Mouse (Mus musculus): ENCODE data around the gene Agpat1. TPM values are rescaled to one million over a fixed set of nuclear protein-coding genes. Genes with fewer than 3 reads are reported as not detected.

The Agpat1 gene
- total RNA-seq, 2 experiments from 2014 or later: 162 to 175 TPM

GRCm38 (mm10) chr17:34652546-34652945 lies 48.5 kb downstream of the Agpat1 start:
- peak in 1 of 2 experiments; percentile 39 for DNase-seq (ENCODE audit: low spot score in 2 of 2)

GRCm38 (mm10) chr17:34652985-34653384 lies 48.9 kb downstream of the Agpat1 start:
- no peak for DNase-seq (ENCODE audit: low spot score in 2 of 2)

GRCm38 (mm10) chr17:34653746-34654285 lies 49.8 kb downstream of the Agpat1 start:
- peak in 1 of 2 experiments; percentile 70 for DNase-seq (ENCODE audit: low spot score in 2 of 2)

- DNase-seq (ENCODE audit: low spot score in 2 of 2): no peak
These were observed 50.3 kb downstream of the Agpat1 start for GRCm38 (mm10) chr17:34654392-34654791.

- peak in 1 of 2 experiments; percentile 3 for DNase-seq (ENCODE audit: low spot score in 2 of 2)
These were observed 51.1 kb downstream of the Agpat1 start for GRCm38 (mm10) chr17:34655160-34655559.

GRCm38 (mm10) chr17:34655581-34655991 lies 51.5 kb downstream of the Agpat1 start:
- peak in 1 of 2 experiments; percentile 51 for DNase-seq (ENCODE audit: low spot score in 2 of 2)

- no peak for DNase-seq (ENCODE audit: low spot score in 2 of 2)
These were observed 52.6 kb downstream of the Agpat1 start for GRCm38 (mm10) chr17:34656666-34657065.

- DNase-seq (ENCODE audit: low spot score in 2 of 2): no peak
These were observed 53.2 kb downstream of the Agpat1 start for GRCm38 (mm10) chr17:34657271-34657670.

- no peak for DNase-seq (ENCODE audit: low spot score in 2 of 2)
These were observed 54.1 kb downstream of the Agpat1 start for GRCm38 (mm10) chr17:34658145-34658544.

- no peak for DNase-seq (ENCODE audit: low spot score in 2 of 2)
These were observed 54.5 kb downstream of the Agpat1 start for GRCm38 (mm10) chr17:34658591-34658990.

GRCm38 (mm10) chr17:34659181-34659896 lies 55.3 kb downstream of the Agpat1 start:
- DNase-seq (ENCODE audit: low spot score in 2 of 2): no peak

- no peak for DNase-seq (ENCODE audit: low spot score in 2 of 2)
These were observed 55.8 kb downstream of the Agpat1 start for GRCm38 (mm10) chr17:34659897-34660214.

- DNase-seq (ENCODE audit: low spot score in 2 of 2): no peak
These were observed 56.3 kb downstream of the Agpat1 start for GRCm38 (mm10) chr17:34660259-34660820.

GRCm38 (mm10) chr17:34661121-34661591 lies 57.1 kb downstream of the Agpat1 start:
- DNase-seq (ENCODE audit: low spot score in 2 of 2): no peak

- no peak for DNase-seq (ENCODE audit: low spot score in 2 of 2)
These were observed 58.4 kb downstream of the Agpat1 start for GRCm38 (mm10) chr17:34662468-34662867.

GRCm38 (mm10) chr17:34662978-34663377 lies 58.9 kb downstream of the Agpat1 start:
- no peak for DNase-seq (ENCODE audit: low spot score in 2 of 2)

Other genes with a start within 250 kb of the Agpat1 start
- gene Btnl2, start 249.4 kb upstream of the Agpat1 start, total RNA-seq (2021): under 1 TPM; 0.28 to 0.87 TPM
- not detected for gene Btnl1, start 227.1 kb upstream of the Agpat1 start, total RNA-seq (2021)
- gene BC051142, start 205.4 kb upstream of the Agpat1 start, total RNA-seq (2021): 1 to 10 TPM; 2.1 to 4.5 TPM
- not detected for gene Btnl4, start 126.9 kb upstream of the Agpat1 start, total RNA-seq (2021)
- not detected for gene Btnl6, start 86.9 kb upstream of the Agpat1 start, total RNA-seq (2021)
- gene Notch4, start 40.0 kb upstream of the Agpat1 start, total RNA-seq (2021): 1 to 10 TPM; 9.0 TPM
- 1 to 10 TPM; 1.8 to 2.2 TPM for gene Gpsm3, start 14.5 kb upstream of the Agpat1 start, total RNA-seq (2021)
- gene Pbx2, start 13.0 kb upstream of the Agpat1 start, total RNA-seq (2021): 10 to 100 TPM; 67.3 to 69.1 TPM
- gene Ager, start 6.4 kb upstream of the Agpat1 start, total RNA-seq (2021): under 1 TPM; 0.61 to 0.67 TPM
- gene Rnf5, start 572 bp upstream of the Agpat1 start, total RNA-seq (2021): 10 to 100 TPM; 81.8 to 81.9 TPM
- 1 to 10 TPM; 2.0 to 2.4 TPM for gene Egfl8, start 11.7 kb downstream of the Agpat1 start, total RNA-seq (2021)
- 10 to 100 TPM; 47.9 to 49.3 TPM for gene Ppt2, start 24.2 kb downstream of the Agpat1 start, total RNA-seq (2021)
- gene Prrt1, start 25.3 kb downstream of the Agpat1 start, total RNA-seq (2021): 100 to 1,000 TPM; 265 to 276 TPM
- gene Fkbpl, start 40.5 kb downstream of the Agpat1 start, total RNA-seq (2021): 10 to 100 TPM; 16.6 to 18.0 TPM
- 10 to 100 TPM; 83.4 to 95.0 TPM for gene Atf6b, start 42.9 kb downstream of the Agpat1 start, total RNA-seq (2021)
- gene Tnxb, start 66.3 kb downstream of the Agpat1 start, total RNA-seq (2021): 10 to 100 TPM; 12.1 to 12.3 TPM
- gene C4b, start 139.6 kb downstream of the Agpat1 start, total RNA-seq (2021): 10 to 100 TPM; 71.3 to 73.0 TPM
- under 1 TPM in 1 of 2 experiments, not detected in 1; 0.30 TPM for gene Cyp21a1, start 200.3 kb downstream of the Agpat1 start, total RNA-seq (2021)
- gene Stk19, start 232.7 kb downstream of the Agpat1 start, total RNA-seq (2021): 10 to 100 TPM; 50.8 to 53.8 TPM
- gene Dxo, start 232.8 kb downstream of the Agpat1 start, total RNA-seq (2021): 10 to 100 TPM; 36.6 to 40.8 TPM
- gene Skiv2l, start 245.9 kb downstream of the Agpat1 start, total RNA-seq (2021): 10 to 100 TPM; 70.1 to 74.2 TPM
- gene Nelfe, start 246.1 kb downstream of the Agpat1 start, total RNA-seq (2021): 10 to 100 TPM; 34.1 to 39.6 TPM